Mouse (Mus musculus) limb, embryonic 13.5 days (tissue): ENCODE data around the gene Ppp1r8. TPM values are rescaled to one million over a fixed set of nuclear protein-coding genes. Genes with fewer than 3 reads are reported as not detected.

ENCODE experiments used
- ATAC-seq: fragments of 200-750 bp; cut with Nextera tagmentation; 2 replicates; pipeline ENCODE4 v1.8.0; 2017; ENCODE audit warnings: low read depth, moderate number of reproducible peaks, moderate TSS enrichment; ENCODE audit not compliant: low FRiP score
- H3K27ac ChIP-seq: fragments of 300-500 bp; sonication (generic); 2 replicates; pipeline ENCODE4 v1.5.1; 2015; ENCODE audit warnings: inconsistent platforms, mild to moderate bottlenecking, moderate library complexity
- H3K27me3 ChIP-seq: fragments of 300-500 bp; sonication (generic); 2 replicates; pipeline ENCODE4 v1.6.1; 2015; ENCODE audit warnings: mild to moderate bottlenecking, inconsistent platforms
- H3K36me3 ChIP-seq: fragments of 300-500 bp; sonication (generic); 2 replicates; pipeline ENCODE4 v1.6.1; 2015; ENCODE audit warnings: inconsistent platforms, mild to moderate bottlenecking, moderate library complexity
- H3K4me1 ChIP-seq: fragments of 300-500 bp; sonication (generic); 2 replicates; pipeline ENCODE4 v1.6.1; 2015; ENCODE audit warnings: inconsistent platforms
- H3K4me2 ChIP-seq: fragments of 300-500 bp; sonication (generic); replicated peaks from 2 replicates; pipeline ENCODE4 v1.6.1; 2015; ENCODE audit warnings: inconsistent platforms, mild to moderate bottlenecking, moderate library complexity
- H3K4me3 ChIP-seq: fragments of 300-500 bp; sonication (generic); 2 replicates; pipeline ENCODE4 v1.5.1; 2015; ENCODE audit warnings: moderate library complexity, mild to moderate bottlenecking, inconsistent platforms
- H3K9ac ChIP-seq: fragments of 300-500 bp; sonication (generic); 2 replicates; pipeline ENCODE4 v1.6.1; 2015; ENCODE audit warnings: mild to moderate bottlenecking, inconsistent platforms
- H3K9me3 ChIP-seq: fragments of 300-500 bp; sonication (generic); 2 replicates; pipeline ENCODE4 v1.6.1; 2016; ENCODE audit warnings: inconsistent platforms
- WGBS: fragments of 180-500 bp; shearing (Covaris S2); methylation state at CpG from one replicate; pipeline ENCODE4 v1.1.7; 2015; 5-methylcytosine and 5-hydroxymethylcytosine counted together
- polyA plus RNA-seq: library from polyadenylated mRNA; unstranded; fragments of >200 nt; fragmentation: Nextera tagmentation; extraction: Ambion mirVana; gene quantifications from 2 replicates; pipeline ENCODE4 v1.2.1, GENCODE M21; 2015

Ppp1r8 gene
- polyA plus RNA-seq, 1 experiment from 2014 or later = 60.7 TPM

- peak overlapping the region; percentile 92 for H3K4me3 ChIP-seq
- H3K9ac ChIP-seq = peak overlapping the region; percentile 99
- peak overlapping the region; percentile 80 for H3K4me2 ChIP-seq
- H3K36me3 ChIP-seq = peaks cover 38% of the 10 kb centered on the region
- peaks cover 11% of the 10 kb centered on the region for H3K4me1 ChIP-seq
- no peak for ATAC-seq
- H3K27me3 ChIP-seq = no peaks in the 10 kb centered on the region
- WGBS = 87% methylated on average over 1 of the region's 1 CpGs
- H3K9me3 ChIP-seq = 0 out of 2 replicates have a peak, but pooled peaks cover 4% of the 10 kb centered on the region
- peak overlapping the region; percentile 74; the same call in 1 of the 2 replicates for H3K27ac ChIP-seq
Measured at GRCm38 (mm10) chr4:132843705-132844071, 719 bp upstream of the Ppp1r8 start.

DNA sequence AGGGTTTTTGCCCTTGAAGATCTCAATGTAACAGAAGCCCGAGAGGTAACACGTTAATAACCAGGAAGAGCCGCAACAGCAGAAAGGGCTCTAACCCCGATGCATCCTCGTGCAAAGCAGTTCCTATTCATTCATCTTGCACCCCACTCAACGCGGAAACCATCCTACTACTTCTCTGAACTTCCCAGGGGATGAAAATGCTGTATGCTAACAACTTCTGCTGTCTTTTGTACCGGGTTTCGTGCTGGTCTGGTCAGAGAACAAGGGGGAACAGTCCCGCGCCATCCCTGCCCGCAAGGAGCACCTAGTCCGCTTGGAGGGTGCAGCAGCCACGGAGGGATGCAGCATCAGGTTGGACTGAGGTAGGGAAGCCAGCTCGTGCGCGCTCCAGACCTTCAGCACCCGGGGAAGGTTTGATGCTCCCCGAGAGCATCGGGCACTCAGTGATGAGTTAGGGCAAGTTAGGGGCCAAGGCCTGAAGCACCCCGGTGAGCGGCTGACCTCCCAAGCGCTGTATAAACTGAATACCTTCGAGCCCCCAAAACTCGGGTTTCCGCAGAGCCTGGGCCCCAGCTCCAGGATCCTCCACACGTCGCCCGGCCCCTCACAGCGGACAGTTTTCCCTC is 575 bp downstream of the Ppp1r8 start:
- peak overlapping the region; percentile 80 for H3K4me2 ChIP-seq
- under 1% methylated on average over 30 of the region's 30 CpGs for WGBS
- peak overlapping the region; percentile 99 for H3K9ac ChIP-seq
- H3K4me3 ChIP-seq = peak overlapping the region; percentile 92
- H3K4me1 ChIP-seq = peaks cover 11% of the 10 kb centered on the region
- H3K27ac ChIP-seq = peak overlapping the region; percentile 77
- no peaks in the 10 kb centered on the region for H3K9me3 ChIP-seq
- peaks cover 40% of the 10 kb centered on the region for H3K36me3 ChIP-seq
- H3K27me3 ChIP-seq = no peaks in the 10 kb centered on the region
- peak; percentile 39 for ATAC-seq

DNA sequence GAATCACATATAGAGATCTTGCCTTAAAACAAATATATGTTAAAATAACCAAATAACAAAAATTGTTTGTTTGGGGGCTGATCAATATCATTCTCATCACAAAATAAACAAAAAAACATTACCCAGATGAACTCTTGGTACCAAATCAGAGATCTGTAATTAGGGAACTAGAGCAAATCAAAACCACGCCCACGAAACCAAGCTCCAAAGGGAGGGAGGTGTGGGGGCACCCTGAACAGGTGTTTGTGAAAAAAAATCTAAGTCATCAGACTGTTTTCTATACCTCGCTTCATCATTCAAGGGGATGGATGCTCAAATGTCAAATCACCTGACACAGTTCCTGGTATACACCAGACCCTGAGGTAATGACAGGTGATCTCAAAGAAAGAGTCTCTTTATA is 1.5 kb downstream of the Ppp1r8 start:
- Histone ChIP-seq H3K36me3 (peaks cover 49% of the 10 kb centered on the region), H3K27me3 (no peaks in the 10 kb centered on the region), H3K9ac (peak overlapping the region; percentile 99; the same call in 1 of the 2 replicates), H3K4me2 (peak overlapping the region; percentile 80), H3K9me3 (no peaks in the 10 kb centered on the region), H3K27ac (no peak overlapping the region), H3K4me3 (peak overlapping the region; percentile 92), H3K4me1 (peaks cover 11% of the 10 kb centered on the region)
- 80% methylated on average over 3 of the region's 3 CpGs for WGBS
- ATAC-seq = no peak

GRCm38 (mm10) chr4:132823614-132824366 is 19.2 kb downstream of the Ppp1r8 start:
- no peak overlapping the region for H3K4me2 ChIP-seq
- H3K4me1 ChIP-seq = no peaks in the 10 kb centered on the region
- no peak overlapping the region for H3K27ac ChIP-seq
- no peak overlapping the region for H3K9ac ChIP-seq
- no peak for ATAC-seq
- no peak overlapping the region for H3K4me3 ChIP-seq
- H3K36me3 ChIP-seq = peaks cover 43% of the 10 kb centered on the region
- H3K9me3 ChIP-seq = peaks cover 20% of the 10 kb centered on the region
- no peaks in the 10 kb centered on the region for H3K27me3 ChIP-seq
- WGBS = 74% methylated on average over 8 of the region's 8 CpGs

DNA sequence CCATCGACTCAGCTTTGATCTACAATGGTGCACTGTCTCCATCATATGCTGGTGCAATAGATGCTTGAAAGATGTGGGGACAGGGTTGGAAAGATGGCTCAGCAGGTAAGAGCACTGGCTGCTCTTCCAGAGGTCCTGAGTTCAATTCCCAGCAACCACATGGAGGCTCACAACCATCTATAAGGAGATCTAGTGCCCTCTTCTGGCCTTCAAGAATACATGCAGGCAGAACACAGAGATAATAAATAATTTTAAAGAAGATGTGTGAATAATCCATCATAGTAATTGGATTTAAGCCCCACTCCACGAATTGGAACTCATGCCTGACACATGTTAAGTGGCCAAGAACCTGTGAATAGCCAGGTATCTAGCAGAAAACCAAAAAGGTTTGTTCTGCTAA is 24.5 kb downstream of the Ppp1r8 start:
- H3K27ac ChIP-seq = no peak overlapping the region
- H3K4me1 ChIP-seq = no peaks in the 10 kb centered on the region
- no peak overlapping the region for H3K9ac ChIP-seq
- no peaks in the 10 kb centered on the region for H3K36me3 ChIP-seq
- no peak overlapping the region for H3K4me3 ChIP-seq
- no peak for ATAC-seq
- no peak overlapping the region for H3K4me2 ChIP-seq
- peaks cover 16% of the 10 kb centered on the region for H3K9me3 ChIP-seq
- 45% methylated on average over 2 of the region's 2 CpGs for WGBS
- no peaks in the 10 kb centered on the region for H3K27me3 ChIP-seq

DNA sequence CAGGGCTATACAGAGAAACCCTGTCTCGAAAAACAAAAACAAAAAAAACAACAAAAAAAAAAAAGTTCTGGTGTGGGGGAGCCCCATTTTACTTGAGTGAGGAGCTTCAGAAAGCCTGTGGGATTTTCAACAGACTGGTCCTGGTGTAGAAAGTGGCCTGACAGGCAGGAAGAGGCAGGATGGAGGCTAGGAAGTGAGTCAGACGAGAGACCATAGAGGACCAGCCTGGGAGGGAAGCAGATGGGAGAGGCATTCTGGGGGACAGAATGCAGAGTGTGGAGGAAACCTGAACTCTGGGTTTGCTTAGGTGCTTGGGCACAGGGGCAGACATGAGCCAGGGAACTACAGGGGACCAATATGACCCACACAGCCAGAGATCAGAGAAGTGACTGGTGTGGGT is 26.1 kb downstream of the Ppp1r8 start:
- Histone ChIP-seq H3K4me3 (no peak overlapping the region), H3K4me2 (no peak overlapping the region), H3K36me3 (no peaks in the 10 kb centered on the region), H3K9me3 (peaks cover 16% of the 10 kb centered on the region), H3K4me1 (no peaks in the 10 kb centered on the region), H3K27me3 (no peaks in the 10 kb centered on the region), H3K27ac (no peak overlapping the region), H3K9ac (no peak overlapping the region)
- ATAC-seq = no peak
- WGBS = 52% methylated on average over 2 of the region's 2 CpGs

DNA sequence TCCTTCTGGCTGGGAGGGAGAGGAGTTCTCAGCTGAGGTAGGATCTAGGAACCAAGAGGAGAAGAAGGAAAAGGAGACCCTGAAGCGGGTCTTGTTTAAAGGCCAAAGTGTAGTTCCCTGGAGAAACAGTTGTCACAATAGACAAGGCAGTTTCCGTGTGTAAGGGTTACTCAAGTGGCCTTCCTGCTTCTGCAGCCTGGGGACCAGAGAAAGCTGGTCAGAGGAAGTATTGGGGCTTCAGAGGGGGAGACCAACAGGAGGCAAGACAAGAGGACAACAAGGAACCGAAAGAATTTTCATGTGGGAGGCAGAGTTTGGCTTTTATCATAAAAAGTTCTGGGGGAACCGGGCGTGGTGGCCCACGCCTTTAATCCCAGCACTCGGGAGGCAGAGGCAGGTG is 26.6 kb downstream of the Ppp1r8 start:
- H3K27ac ChIP-seq = no peak overlapping the region
- WGBS = 82% methylated on average over 7 of the region's 7 CpGs
- no peak overlapping the region for H3K4me3 ChIP-seq
- no peak for ATAC-seq
- no peaks in the 10 kb centered on the region for H3K4me1 ChIP-seq
- H3K36me3 ChIP-seq = no peaks in the 10 kb centered on the region
- peaks cover 18% of the 10 kb centered on the region for H3K9me3 ChIP-seq
- no peak overlapping the region for H3K4me2 ChIP-seq
- no peak overlapping the region for H3K9ac ChIP-seq
- no peaks in the 10 kb centered on the region for H3K27me3 ChIP-seq

- H3K27ac ChIP-seq = no peak overlapping the region
- no peaks in the 10 kb centered on the region for H3K27me3 ChIP-seq
- H3K4me2 ChIP-seq = no peak overlapping the region
- WGBS = 87% methylated on average over 5 of the region's 5 CpGs
- no peaks in the 10 kb centered on the region for H3K4me1 ChIP-seq
- peaks cover 11% of the 10 kb centered on the region; the same call in 1 of the 2 replicates for H3K9me3 ChIP-seq
- H3K36me3 ChIP-seq = no peaks in the 10 kb centered on the region
- no peak for ATAC-seq
- H3K9ac ChIP-seq = no peak overlapping the region
- no peak overlapping the region for H3K4me3 ChIP-seq
Measured at GRCm38 (mm10) chr4:132809621-132810020, 33.3 kb downstream of the Ppp1r8 start.

DNA sequence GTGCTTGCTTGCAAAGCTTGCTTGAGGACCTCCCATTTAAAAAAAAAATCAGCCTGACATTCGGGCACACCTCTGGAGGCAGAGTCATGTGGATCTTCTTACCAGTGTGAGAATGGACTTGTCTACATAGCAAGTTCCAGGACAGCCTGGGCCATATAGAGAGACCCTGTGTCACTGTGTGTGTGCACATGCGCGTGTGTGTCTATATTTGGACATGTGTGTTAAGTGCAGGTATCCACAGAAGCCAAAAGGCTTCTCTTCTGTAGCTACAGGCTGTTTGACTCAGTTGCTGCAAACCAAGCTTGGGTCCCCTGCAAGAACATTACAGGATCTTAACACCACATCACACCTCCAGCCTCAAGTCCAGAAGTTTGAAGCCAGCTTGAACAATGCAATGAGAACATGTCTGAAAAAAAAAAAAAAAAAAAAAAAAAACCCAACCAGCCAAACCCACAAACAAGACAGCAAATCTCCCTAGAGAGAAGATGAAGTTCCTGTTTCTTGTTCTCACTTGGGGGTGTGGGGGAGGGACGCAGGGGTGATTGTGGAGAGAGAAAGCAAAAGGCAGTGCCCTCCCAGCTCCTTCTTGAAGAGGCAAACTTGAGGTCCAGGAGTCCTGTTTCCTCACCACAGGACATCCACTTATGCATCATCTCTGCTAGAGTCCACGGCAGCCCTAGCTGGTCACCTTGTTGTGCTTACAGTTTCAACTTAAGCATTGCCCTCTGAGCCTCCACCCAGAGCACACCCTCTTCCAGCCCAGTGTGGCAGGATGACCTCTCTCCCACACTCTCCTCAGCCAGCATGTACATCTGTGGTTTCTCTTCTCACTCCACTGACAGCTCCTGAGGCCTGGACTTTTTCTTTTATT is 35.0 kb downstream of the Ppp1r8 start:
- ATAC-seq = no peak
- H3K27me3 ChIP-seq = no peaks in the 10 kb centered on the region

GRCm38 (mm10) chr4:132806620-132807191 is 36.3 kb downstream of the Ppp1r8 start:
- Histone ChIP-seq H3K27me3 (no peaks in the 10 kb centered on the region), H3K4me2 (no peak overlapping the region), H3K4me1 (no peaks in the 10 kb centered on the region), H3K9me3 (peaks cover 11% of the 10 kb centered on the region; the same call in 1 of the 2 replicates), H3K36me3 (no peaks in the 10 kb centered on the region), H3K4me3 (no peak overlapping the region), H3K27ac (no peak overlapping the region), H3K9ac (no peak overlapping the region)
- 87% methylated on average over 7 of the region's 7 CpGs for WGBS
- no peak for ATAC-seq

More for the DNA sequence above, 35.0 kb downstream of the Ppp1r8 start:
- H3K36me3 ChIP-seq = no peaks in the 10 kb centered on the region
- H3K27ac ChIP-seq = no peak overlapping the region
- no peaks in the 10 kb centered on the region for H3K4me1 ChIP-seq
- 68% methylated on average over 5 of the region's 5 CpGs for WGBS
- no peak overlapping the region for H3K4me3 ChIP-seq
- no peak overlapping the region for H3K4me2 ChIP-seq
- no peak overlapping the region for H3K9ac ChIP-seq
- peaks cover 11% of the 10 kb centered on the region; the same call in 1 of the 2 replicates for H3K9me3 ChIP-seq

DNA sequence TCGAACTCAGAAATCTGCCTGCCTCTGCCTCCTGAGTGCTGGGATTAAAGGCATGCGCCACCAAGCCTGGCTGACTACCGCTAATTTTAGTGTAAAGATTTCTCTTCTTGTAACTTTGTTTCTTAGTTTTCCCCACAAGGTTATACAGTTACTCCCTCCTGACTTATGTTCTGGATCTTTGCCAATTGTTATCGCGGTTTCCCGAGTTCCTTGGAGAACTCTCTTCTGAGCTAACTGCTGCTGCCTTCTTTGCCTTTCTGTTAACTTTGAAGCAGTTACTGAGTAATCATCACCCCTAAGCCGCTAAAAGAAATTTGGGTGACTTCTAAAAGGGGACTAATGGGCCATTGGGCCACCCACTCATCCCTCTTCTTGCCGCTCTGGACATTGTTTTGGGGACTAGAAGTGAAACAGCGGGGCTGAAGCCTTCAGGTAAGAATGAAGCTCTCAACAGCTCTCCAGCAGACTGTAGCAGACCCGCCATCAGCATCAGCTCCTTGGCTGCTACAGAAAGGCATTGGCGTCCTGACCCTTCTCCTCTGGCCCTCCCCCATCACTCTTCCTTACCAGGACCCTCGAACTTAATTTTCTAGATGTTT is 37.3 kb downstream of the Ppp1r8 start:
- 0 out of 2 replicates have a peak, but pooled peaks cover 3% of the 10 kb centered on the region for H3K9me3 ChIP-seq

More for the DNA sequence above, 37.3 kb downstream of the Ppp1r8 start:
- H3K9ac ChIP-seq = no peak overlapping the region
- no peaks in the 10 kb centered on the region for H3K4me1 ChIP-seq
- ATAC-seq = no peak
- H3K36me3 ChIP-seq = no peaks in the 10 kb centered on the region
- H3K27ac ChIP-seq = no peak overlapping the region
- H3K27me3 ChIP-seq = no peaks in the 10 kb centered on the region
- WGBS = 85% methylated on average over 12 of the region's 12 CpGs
- no peak overlapping the region for H3K4me2 ChIP-seq
- H3K4me3 ChIP-seq = no peak overlapping the region
